Mouse (Mus musculus): ENCODE results near the gene Egln3. TPM values are rescaled to one million over a fixed set of nuclear protein-coding genes. Genes with fewer than 3 reads are reported as not detected.

Egln3 gene
- total and polyA plus RNA-seq, 2 experiments, result 7.9 to 13.1 TPM

DNA sequence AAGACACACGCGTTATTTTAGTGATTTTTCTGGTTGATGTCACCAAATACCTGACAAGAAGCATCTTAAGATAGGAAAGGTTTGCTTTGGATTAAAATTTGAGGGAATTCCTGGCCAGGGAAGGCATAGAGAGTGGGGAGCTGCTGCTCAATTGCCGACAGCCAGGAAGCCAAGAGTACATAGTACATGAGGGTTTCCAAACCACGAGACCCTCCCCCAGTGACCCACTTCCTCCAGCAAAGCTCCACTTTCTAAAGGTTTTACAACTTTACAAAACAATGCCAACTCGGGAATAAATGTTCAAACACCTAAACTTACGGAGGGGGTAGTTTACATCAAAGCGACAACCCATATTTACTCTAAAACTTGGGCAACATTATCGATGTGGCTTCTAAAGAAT, 6.8 kb downstream of the Egln3 start:
- Histone ChIP-seq H3K9ac (ENCODE audit: low read depth, low read length) (no peak overlapping the region), H3K4me3 (ENCODE audit: insufficient read depth, low read depth, low read length) (no peak overlapping the region), H3K79me2 (ENCODE audit: control insufficient read depth, insufficient read depth, low read length) (peaks cover 14% of the 10 kb centered on the region; the same call in 1 of the 2 replicates), H3K4me1 (ENCODE audit: control insufficient read depth, insufficient read depth, low read length) (peaks cover 10% of the 10 kb centered on the region), H3K36me3 (ENCODE audit: control insufficient read depth, insufficient read depth, low read length) (no peaks in the 10 kb centered on the region), H3K27me3 (ENCODE audit: control insufficient read depth, insufficient read depth, low read length) (no peaks in the 10 kb centered on the region), H3K27ac (replicated peaks; ENCODE audit: insufficient read depth, low read depth, low read length) (peak overlapping the region; percentile 80)
- 23% methylated on average over 8 of the region's 8 CpGs for WGBS
- TF ChIP-seq POLR2A (IDR thresholded peaks at IDR 0.05; ENCODE audit: extremely low read depth, insufficient read depth, low read length) (no peak), CTCF (IDR thresholded peaks at IDR 0.05; ENCODE audit: low read depth, low read length) (no peak)
- DNase-seq (ENCODE audit: extremely low read depth, low read depth, low spot score), result no peak

DNA sequence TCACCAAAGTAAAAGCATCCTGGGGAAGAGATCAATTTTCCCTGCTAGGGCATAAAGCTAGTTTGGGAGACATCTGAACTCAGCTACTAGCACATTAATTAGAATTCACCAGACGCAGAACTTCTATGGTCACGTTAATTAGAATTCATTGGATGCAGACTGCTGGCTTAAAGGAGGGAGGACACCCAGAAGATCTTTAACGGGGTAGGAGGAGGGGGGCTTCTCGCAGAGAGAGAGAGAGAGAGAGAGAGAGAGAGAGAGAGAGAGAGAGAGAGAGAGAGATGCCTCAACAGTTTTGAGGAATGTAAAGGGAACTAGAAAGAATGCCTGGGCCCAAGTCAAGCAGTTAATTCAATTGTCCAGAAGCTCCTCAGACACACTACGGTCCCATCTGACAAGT, 9.5 kb downstream of the Egln3 start:
- no peak for DNase-seq (ENCODE audit: extremely low read depth, low read depth, low spot score)
- H3K4me3 ChIP-seq (ENCODE audit: insufficient read depth, low read depth, low read length), result no peak overlapping the region
- no peaks in the 10 kb centered on the region for H3K36me3 ChIP-seq (ENCODE audit: control insufficient read depth, insufficient read depth, low read length)
- peaks cover 14% of the 10 kb centered on the region for H3K4me1 ChIP-seq (ENCODE audit: control insufficient read depth, insufficient read depth, low read length)
- H3K27ac ChIP-seq (replicated peaks; ENCODE audit: insufficient read depth, low read depth, low read length), result no peak overlapping the region
- H3K27me3 ChIP-seq (ENCODE audit: control insufficient read depth, insufficient read depth, low read length), result no peaks in the 10 kb centered on the region
- peaks cover 17% of the 10 kb centered on the region; the same call in 1 of the 2 replicates for H3K79me2 ChIP-seq (ENCODE audit: control insufficient read depth, insufficient read depth, low read length)
- H3K9ac ChIP-seq (ENCODE audit: low read depth, low read length), result no peak overlapping the region
- TF ChIP-seq CTCF (IDR thresholded peaks at IDR 0.05; ENCODE audit: low read depth, low read length) (no peak), POLR2A (IDR thresholded peaks at IDR 0.05; ENCODE audit: extremely low read depth, insufficient read depth, low read length) (no peak)
- 87% methylated on average over 5 of the region's 5 CpGs for WGBS

DNA sequence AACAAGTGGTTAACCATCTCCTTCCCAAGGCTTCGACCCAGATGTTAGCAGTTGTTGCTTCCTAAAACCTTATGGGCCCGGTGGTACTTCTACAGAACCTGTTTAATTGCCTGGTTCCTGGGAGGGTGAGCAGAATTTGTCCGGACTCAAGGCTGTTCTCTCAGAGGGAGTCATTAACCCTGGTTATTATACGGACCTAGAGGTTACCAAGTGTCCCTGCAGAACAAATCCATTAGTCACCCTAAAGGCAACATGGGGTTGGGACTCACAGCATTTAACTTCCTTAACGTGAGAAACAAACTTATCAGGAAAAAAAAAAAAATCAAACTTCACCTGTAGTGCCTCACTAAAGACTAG, 11.4 kb downstream of the Egln3 start:
- Histone ChIP-seq H3K27me3 (ENCODE audit: control insufficient read depth, insufficient read depth, low read length) (no peaks in the 10 kb centered on the region), H3K9ac (ENCODE audit: low read depth, low read length) (peak overlapping the region; percentile 27; the same call in 1 of the 2 replicates), H3K36me3 (ENCODE audit: control insufficient read depth, insufficient read depth, low read length) (no peaks in the 10 kb centered on the region), H3K79me2 (ENCODE audit: control insufficient read depth, insufficient read depth, low read length) (peaks cover 17% of the 10 kb centered on the region; the same call in 1 of the 2 replicates), H3K4me3 (ENCODE audit: insufficient read depth, low read depth, low read length) (no peak overlapping the region; the same call in 1 of the 2 replicates), H3K27ac (replicated peaks; ENCODE audit: insufficient read depth, low read depth, low read length) (peak overlapping the region; percentile 42; the same call in 1 of the 2 replicates), H3K4me1 (ENCODE audit: control insufficient read depth, insufficient read depth, low read length) (peaks cover 14% of the 10 kb centered on the region)
- TF ChIP-seq POLR2A (IDR thresholded peaks at IDR 0.05; ENCODE audit: extremely low read depth, insufficient read depth, low read length) (no peak), CTCF (IDR thresholded peaks at IDR 0.05; ENCODE audit: low read depth, low read length) (no peak)
- 3% methylated on average over 5 of the region's 5 CpGs for WGBS
- DNase-seq (ENCODE audit: extremely low read depth, low read depth, low spot score), result no peak

DNA sequence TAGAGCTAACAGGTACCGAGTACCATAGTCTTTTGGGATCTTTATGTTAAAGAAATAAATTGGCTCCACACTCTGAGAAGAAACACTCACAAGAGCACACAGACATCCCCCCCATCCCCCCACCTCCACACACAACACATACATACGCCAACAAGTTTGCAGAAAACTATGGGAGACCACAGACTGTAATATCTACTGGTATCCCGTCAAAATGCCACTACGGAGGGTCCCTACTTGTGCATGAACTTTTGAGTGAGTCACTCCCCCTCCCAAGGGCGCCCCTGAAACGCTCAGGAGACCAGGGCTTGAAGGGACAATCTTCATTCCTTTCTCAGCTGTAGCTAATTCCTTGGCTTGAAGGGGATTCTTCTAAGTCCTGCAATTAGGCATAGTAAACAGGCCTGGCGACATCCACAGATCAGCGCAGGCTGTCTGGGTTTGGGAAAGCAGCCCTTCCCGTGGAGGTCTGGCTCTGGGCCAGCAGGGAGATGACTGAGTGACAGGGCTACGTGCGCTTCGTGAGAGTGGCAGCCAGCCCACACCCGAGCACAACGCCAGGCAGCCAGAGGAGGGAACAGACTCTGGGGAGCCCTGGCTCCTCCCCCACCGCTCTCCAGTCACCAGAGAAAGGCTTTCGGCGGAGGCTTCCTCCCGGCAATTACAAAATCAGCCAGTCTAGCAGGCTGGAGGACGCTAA, 11.9 kb downstream of the Egln3 start:
- peaks cover 12% of the 10 kb centered on the region for H3K4me1 ChIP-seq (ENCODE audit: control insufficient read depth, insufficient read depth, low read length)
- peak overlapping the region; percentile 8; the same call in 1 of the 2 replicates for H3K4me3 ChIP-seq (ENCODE audit: insufficient read depth, low read depth, low read length)
- peak; percentile 90 for DNase-seq (ENCODE audit: extremely low read depth, low read depth, low spot score)
- no peaks in the 10 kb centered on the region for H3K36me3 ChIP-seq (ENCODE audit: control insufficient read depth, insufficient read depth, low read length)
- WGBS, result 2% methylated on average over 19 of the region's 19 CpGs
- H3K27me3 ChIP-seq (ENCODE audit: control insufficient read depth, insufficient read depth, low read length), result no peaks in the 10 kb centered on the region
- H3K79me2 ChIP-seq (ENCODE audit: control insufficient read depth, insufficient read depth, low read length), result peaks cover 17% of the 10 kb centered on the region; the same call in 1 of the 2 replicates
- H3K27ac ChIP-seq (replicated peaks; ENCODE audit: insufficient read depth, low read depth, low read length), result peak overlapping the region; percentile 74
- TF ChIP-seq POLR2A (IDR thresholded peaks at IDR 0.05; ENCODE audit: extremely low read depth, insufficient read depth, low read length), result no peak
- TF ChIP-seq CTCF (IDR thresholded peaks at IDR 0.05; ENCODE audit: low read depth, low read length), result no peak
- peak overlapping the region; percentile 27 for H3K9ac ChIP-seq (ENCODE audit: low read depth, low read length)

DNA sequence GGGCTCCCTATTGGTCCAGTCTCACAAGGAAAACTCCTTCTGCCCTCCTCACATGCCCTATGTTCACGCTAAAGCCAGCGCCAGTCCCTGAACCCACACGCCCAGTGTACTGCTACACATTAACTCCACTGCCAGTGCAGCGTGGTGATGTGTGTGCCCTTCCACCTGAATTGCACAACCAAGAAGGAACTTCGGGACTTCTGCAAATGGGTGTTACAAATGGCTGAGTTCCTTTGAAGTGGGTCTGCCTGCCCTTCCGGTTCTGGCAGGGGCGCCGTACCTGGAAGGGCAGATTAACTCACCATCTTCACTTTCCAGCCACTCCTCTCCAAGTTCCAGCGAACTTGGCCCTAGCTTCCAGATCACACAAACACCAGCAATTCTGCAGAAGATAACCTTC, 12.5 kb downstream of the Egln3 start:
- H3K27me3 ChIP-seq (ENCODE audit: control insufficient read depth, insufficient read depth, low read length), result no peaks in the 10 kb centered on the region
- H3K36me3 ChIP-seq (ENCODE audit: control insufficient read depth, insufficient read depth, low read length), result no peaks in the 10 kb centered on the region
- H3K4me3 ChIP-seq (ENCODE audit: insufficient read depth, low read depth, low read length), result no peak overlapping the region
- H3K27ac ChIP-seq (replicated peaks; ENCODE audit: insufficient read depth, low read depth, low read length), result peak overlapping the region; percentile 74
- TF ChIP-seq CTCF (IDR thresholded peaks at IDR 0.05; ENCODE audit: low read depth, low read length) (no peak), POLR2A (IDR thresholded peaks at IDR 0.05; ENCODE audit: extremely low read depth, insufficient read depth, low read length) (no peak)
- H3K79me2 ChIP-seq (ENCODE audit: control insufficient read depth, insufficient read depth, low read length), result peaks cover 17% of the 10 kb centered on the region; the same call in 1 of the 2 replicates
- H3K9ac ChIP-seq (ENCODE audit: low read depth, low read length), result no peak overlapping the region
- 12% methylated on average over 9 of the region's 9 CpGs for WGBS
- H3K4me1 ChIP-seq (ENCODE audit: control insufficient read depth, insufficient read depth, low read length), result peaks cover 7% of the 10 kb centered on the region
- peak; percentile 96 for DNase-seq (ENCODE audit: extremely low read depth, low read depth, low spot score)
